Mouse (Mus musculus): ENCODE data around the gene Arhgef19. TPM values are rescaled to one million over a fixed set of nuclear protein-coding genes. Genes with fewer than 3 reads are reported as not detected.
A peak's percentile ranks its signal among the peaks of the same experiment; 100 is the strongest.

Gene Arhgef19
- polyA plus RNA-seq, 1 experiment from 2014 or later, result 6.6 TPM

GRCm38 (mm10) chr4:141228687-141229086 lies 10.6 kb upstream of the Arhgef19 start:
- Histone ChIP-seq H3K4me3 (ENCODE audit: low read depth, low read length) (no peak overlapping the region), H3K4me2 (replicated peaks; ENCODE audit: low read depth) (no peak overlapping the region), H3K9ac (ENCODE audit: low read length) (no peak overlapping the region), H3K27me3 (ENCODE audit: control insufficient read depth, insufficient read depth, low read length) (no peaks in the 10 kb centered on the region), H3K36me3 (ENCODE audit: control insufficient read depth, insufficient read depth, low read length) (no peaks in the 10 kb centered on the region), H3K4me1 (replicated peaks; ENCODE audit: control insufficient read depth, insufficient read depth) (no peaks in the 10 kb centered on the region), H3K9me3 (ENCODE audit: control insufficient read depth, low read length) (no peaks in the 10 kb centered on the region), H3K27ac (replicated peaks) (no peak overlapping the region)
- DNase-seq (ENCODE audit: low spot score) (peak; percentile 25), ATAC-seq (ENCODE audit: low FRiP score, low TSS enrichment) (peak; percentile 27; the same call in 1 of the 2 replicates)
- 56% methylated on average over 7 of the region's 7 CpGs for WGBS
- TF ChIP-seq EP300 (optimal IDR thresholded peaks at IDR 0.05) (no peak), CTCF (IDR thresholded peaks at IDR 0.05; ENCODE audit: low read depth) (no peak)

- Histone ChIP-seq H3K4me2 (replicated peaks; ENCODE audit: low read depth) (no peak overlapping the region), H3K36me3 (ENCODE audit: control insufficient read depth, insufficient read depth, low read length) (no peaks in the 10 kb centered on the region), H3K27me3 (ENCODE audit: control insufficient read depth, insufficient read depth, low read length) (no peaks in the 10 kb centered on the region), H3K4me3 (ENCODE audit: low read depth, low read length) (no peak overlapping the region), H3K4me1 (replicated peaks; ENCODE audit: control insufficient read depth, insufficient read depth) (no peaks in the 10 kb centered on the region), H3K27ac (replicated peaks) (no peak overlapping the region), H3K9me3 (ENCODE audit: control insufficient read depth, low read length) (no peaks in the 10 kb centered on the region), H3K9ac (ENCODE audit: low read length) (no peak overlapping the region)
- TF ChIP-seq EP300 (optimal IDR thresholded peaks at IDR 0.05) (no peak), CTCF (IDR thresholded peaks at IDR 0.05; ENCODE audit: low read depth) (no peak)
- 86% methylated on average over 4 of the region's 4 CpGs for WGBS
- peak; percentile 46 for DNase-seq (ENCODE audit: low spot score)
- ATAC-seq (ENCODE audit: low FRiP score, low TSS enrichment), result peak; percentile 84
Observed at GRCm38 (mm10) chr4:141233196-141233595, 6.1 kb upstream of the Arhgef19 start.

GRCm38 (mm10) chr4:141235537-141236111 lies 3.7 kb upstream of the Arhgef19 start:
- Histone ChIP-seq H3K27me3 (ENCODE audit: control insufficient read depth, insufficient read depth, low read length) (no peaks in the 10 kb centered on the region), H3K36me3 (ENCODE audit: control insufficient read depth, insufficient read depth, low read length) (no peaks in the 10 kb centered on the region), H3K4me3 (ENCODE audit: low read depth, low read length) (no peak overlapping the region), H3K4me2 (replicated peaks; ENCODE audit: low read depth) (no peak overlapping the region), H3K9me3 (ENCODE audit: control insufficient read depth, low read length) (no peaks in the 10 kb centered on the region), H3K9ac (ENCODE audit: low read length) (no peak overlapping the region), H3K27ac (replicated peaks) (no peak overlapping the region), H3K4me1 (replicated peaks; ENCODE audit: control insufficient read depth, insufficient read depth) (0 out of 2 replicates have a peak, but pooled peaks cover 3% of the 10 kb centered on the region)
- DNase-seq (ENCODE audit: low spot score), result no peak
- no peak for ATAC-seq (ENCODE audit: low FRiP score, low TSS enrichment)
- TF ChIP-seq CTCF (IDR thresholded peaks at IDR 0.05; ENCODE audit: low read depth), result no peak
- TF ChIP-seq EP300 (optimal IDR thresholded peaks at IDR 0.05), result no peak
- WGBS, result 70% methylated on average over 6 of the region's 6 CpGs

- Histone ChIP-seq H3K4me3 (ENCODE audit: low read depth, low read length) (no peak overlapping the region), H3K4me1 (replicated peaks; ENCODE audit: control insufficient read depth, insufficient read depth) (peaks cover 8% of the 10 kb centered on the region; the same call in 1 of the 2 replicates), H3K36me3 (ENCODE audit: control insufficient read depth, insufficient read depth, low read length) (no peaks in the 10 kb centered on the region), H3K4me2 (replicated peaks; ENCODE audit: low read depth) (no peak overlapping the region), H3K9ac (ENCODE audit: low read length) (no peak overlapping the region), H3K9me3 (ENCODE audit: control insufficient read depth, low read length) (no peaks in the 10 kb centered on the region), H3K27ac (replicated peaks) (no peak overlapping the region), H3K27me3 (ENCODE audit: control insufficient read depth, insufficient read depth, low read length) (no peaks in the 10 kb centered on the region)
- DNase-seq (ENCODE audit: low spot score) (no peak), ATAC-seq (ENCODE audit: low FRiP score, low TSS enrichment) (no peak)
- TF ChIP-seq CTCF (IDR thresholded peaks at IDR 0.05; ENCODE audit: low read depth) (no peak), EP300 (optimal IDR thresholded peaks at IDR 0.05) (no peak)
- 69% methylated on average over 3 of the region's 3 CpGs for WGBS
Observed at GRCm38 (mm10) chr4:141236856-141237255, 2.4 kb upstream of the Arhgef19 start.

GRCm38 (mm10) chr4:141238492-141239387 lies 559 bp upstream of the Arhgef19 start:
- TF ChIP-seq CTCF (IDR thresholded peaks at IDR 0.05; ENCODE audit: low read depth) (no peak), EP300 (optimal IDR thresholded peaks at IDR 0.05) (no peak)
- no peak for DNase-seq (ENCODE audit: low spot score)
- Histone ChIP-seq H3K36me3 (ENCODE audit: control insufficient read depth, insufficient read depth, low read length) (no peaks in the 10 kb centered on the region), H3K9me3 (ENCODE audit: control insufficient read depth, low read length) (no peaks in the 10 kb centered on the region), H3K27ac (replicated peaks) (peak overlapping the region; percentile 82), H3K4me1 (replicated peaks; ENCODE audit: control insufficient read depth, insufficient read depth) (peaks cover 11% of the 10 kb centered on the region; the same call in 1 of the 2 replicates), H3K9ac (ENCODE audit: low read length) (peak overlapping the region; percentile 43), H3K4me2 (replicated peaks; ENCODE audit: low read depth) (peak overlapping the region; percentile 70), H3K27me3 (ENCODE audit: control insufficient read depth, insufficient read depth, low read length) (no peaks in the 10 kb centered on the region), H3K4me3 (ENCODE audit: low read depth, low read length) (peak overlapping the region; percentile 38)
- ATAC-seq (ENCODE audit: low FRiP score, low TSS enrichment), result no peak
- WGBS, result 8% methylated on average over 20 of the region's 20 CpGs

- Histone ChIP-seq H3K27me3 (ENCODE audit: control insufficient read depth, insufficient read depth, low read length) (no peaks in the 10 kb centered on the region), H3K4me2 (replicated peaks; ENCODE audit: low read depth) (peak overlapping the region; percentile 70), H3K9ac (ENCODE audit: low read length) (no peak overlapping the region), H3K4me3 (ENCODE audit: low read depth, low read length) (no peak overlapping the region), H3K4me1 (replicated peaks; ENCODE audit: control insufficient read depth, insufficient read depth) (peaks cover 15% of the 10 kb centered on the region), H3K27ac (replicated peaks) (peak overlapping the region; percentile 78), H3K36me3 (ENCODE audit: control insufficient read depth, insufficient read depth, low read length) (no peaks in the 10 kb centered on the region), H3K9me3 (ENCODE audit: control insufficient read depth, low read length) (no peaks in the 10 kb centered on the region)
- ATAC-seq (ENCODE audit: low FRiP score, low TSS enrichment) (peak; percentile 74), DNase-seq (ENCODE audit: low spot score) (peak; percentile 96)
- no peak for TF ChIP-seq EP300 (optimal IDR thresholded peaks at IDR 0.05)
- no peak for TF ChIP-seq CTCF (IDR thresholded peaks at IDR 0.05; ENCODE audit: low read depth)
- 4% methylated on average over 14 of the region's 14 CpGs for WGBS
Observed at GRCm38 (mm10) chr4:141240617-141241016, 1.3 kb downstream of the Arhgef19 start.
